Mouse (Mus musculus): ENCODE measurements around the gene Pomgnt2. TPM values are rescaled to one million over a fixed set of nuclear protein-coding genes. Genes with fewer than 3 reads are reported as not detected.

Gene Pomgnt2
- polyA plus RNA-seq, 1 experiment from 2014 or later, result 13.3 TPM

GRCm38 (mm10) chr9:122006175-122006574, 9.3 kb upstream of the Pomgnt2 start:
- no peaks in the 10 kb centered on the region for H3K4me1 ChIP-seq (ENCODE audit: control insufficient read depth, insufficient read depth, low read length)
- WGBS, result 91% methylated on average over 2 of the region's 2 CpGs
- H3K9ac ChIP-seq (ENCODE audit: low read length), result no peak overlapping the region
- H3K9me3 ChIP-seq (ENCODE audit: control insufficient read depth, low read length), result no peaks in the 10 kb centered on the region
- H3K27me3 ChIP-seq (ENCODE audit: control insufficient read depth, insufficient read depth, low read length), result no peaks in the 10 kb centered on the region
- DNase-seq (ENCODE audit: low spot score) (no peak), ATAC-seq (ENCODE audit: insufficient read depth, low FRiP score, low TSS enrichment) (no peak)
- no peaks in the 10 kb centered on the region for H3K36me3 ChIP-seq (ENCODE audit: control insufficient read depth, insufficient read depth, low read length)
- H3K27ac ChIP-seq (ENCODE audit: low read depth, low read length), result no peak overlapping the region
- H3K4me3 ChIP-seq (ENCODE audit: low read depth, low read length), result no peak overlapping the region
- H3K4me2 ChIP-seq (ENCODE audit: low read depth), result no peak overlapping the region

GRCm38 (mm10) chr9:121997978-121998377, 1.1 kb upstream of the Pomgnt2 start:
- Histone ChIP-seq H3K27ac (ENCODE audit: low read depth, low read length) (no peak overlapping the region), H3K9me3 (ENCODE audit: control insufficient read depth, low read length) (no peaks in the 10 kb centered on the region), H3K9ac (ENCODE audit: low read length) (no peak overlapping the region), H3K36me3 (ENCODE audit: control insufficient read depth, insufficient read depth, low read length) (no peaks in the 10 kb centered on the region), H3K27me3 (ENCODE audit: control insufficient read depth, insufficient read depth, low read length) (no peaks in the 10 kb centered on the region), H3K4me2 (ENCODE audit: low read depth) (no peak overlapping the region), H3K4me3 (ENCODE audit: low read depth, low read length) (no peak overlapping the region), H3K4me1 (ENCODE audit: control insufficient read depth, insufficient read depth, low read length) (0 out of 2 replicates have a peak, but pooled peaks cover 2% of the 10 kb centered on the region)
- ATAC-seq (ENCODE audit: insufficient read depth, low FRiP score, low TSS enrichment) (no peak), DNase-seq (ENCODE audit: low spot score) (no peak)
- 73% methylated on average over 4 of the region's 4 CpGs for WGBS

- H3K4me3 ChIP-seq (ENCODE audit: low read depth, low read length), result peak overlapping the region; percentile 83
- peak; percentile 83 for ATAC-seq (ENCODE audit: insufficient read depth, low FRiP score, low TSS enrichment)
- 0 out of 2 replicates have a peak, but pooled peaks cover 2% of the 10 kb centered on the region for H3K4me1 ChIP-seq (ENCODE audit: control insufficient read depth, insufficient read depth, low read length)
- H3K9me3 ChIP-seq (ENCODE audit: control insufficient read depth, low read length), result no peaks in the 10 kb centered on the region
- H3K27me3 ChIP-seq (ENCODE audit: control insufficient read depth, insufficient read depth, low read length), result no peaks in the 10 kb centered on the region
- H3K36me3 ChIP-seq (ENCODE audit: control insufficient read depth, insufficient read depth, low read length), result no peaks in the 10 kb centered on the region
- H3K9ac ChIP-seq (ENCODE audit: low read length), result peak overlapping the region; percentile 82
- H3K27ac ChIP-seq (ENCODE audit: low read depth, low read length), result no peak overlapping the region
- DNase-seq (ENCODE audit: low spot score), result peak; percentile 86
- WGBS, result 0% methylated on average over 53 of the region's 53 CpGs
- H3K4me2 ChIP-seq (ENCODE audit: low read depth), result peak overlapping the region; percentile 93
Measured at GRCm38 (mm10) chr9:121995508-121996131, 1.3 kb downstream of the Pomgnt2 start.

GRCm38 (mm10) chr9:121995077-121995476, 1.8 kb downstream of the Pomgnt2 start:
- ATAC-seq (ENCODE audit: insufficient read depth, low FRiP score, low TSS enrichment), result no peak

GRCm38 (mm10) chr9:121993047-121993446, 3.9 kb downstream of the Pomgnt2 start:
- H3K4me1 ChIP-seq (ENCODE audit: control insufficient read depth, insufficient read depth, low read length), result peaks cover 6% of the 10 kb centered on the region; the same call in 1 of the 2 replicates
- no peak overlapping the region for H3K9ac ChIP-seq (ENCODE audit: low read length)
- H3K27ac ChIP-seq (ENCODE audit: low read depth, low read length), result no peak overlapping the region
- WGBS, result 72% methylated on average over 3 of the region's 3 CpGs
- ATAC-seq (ENCODE audit: insufficient read depth, low FRiP score, low TSS enrichment), result no peak
- no peaks in the 10 kb centered on the region for H3K36me3 ChIP-seq (ENCODE audit: control insufficient read depth, insufficient read depth, low read length)
- H3K9me3 ChIP-seq (ENCODE audit: control insufficient read depth, low read length), result no peaks in the 10 kb centered on the region
- no peak overlapping the region for H3K4me2 ChIP-seq (ENCODE audit: low read depth)
- H3K27me3 ChIP-seq (ENCODE audit: control insufficient read depth, insufficient read depth, low read length), result no peaks in the 10 kb centered on the region
- no peak for DNase-seq (ENCODE audit: low spot score)
- H3K4me3 ChIP-seq (ENCODE audit: low read depth, low read length), result no peak overlapping the region

More at GRCm38 (mm10) chr9:121995077-121995476, 1.8 kb downstream of the Pomgnt2 start:
- H3K4me2 ChIP-seq (ENCODE audit: low read depth), result peak overlapping the region; percentile 93
- DNase-seq (ENCODE audit: low spot score), result no peak
- H3K9ac ChIP-seq (ENCODE audit: low read length), result peak overlapping the region; percentile 82
- H3K4me3 ChIP-seq (ENCODE audit: low read depth, low read length), result peak overlapping the region; percentile 83
- H3K9me3 ChIP-seq (ENCODE audit: control insufficient read depth, low read length), result no peaks in the 10 kb centered on the region
- H3K27me3 ChIP-seq (ENCODE audit: control insufficient read depth, insufficient read depth, low read length), result no peaks in the 10 kb centered on the region
- 0 out of 2 replicates have a peak, but pooled peaks cover 6% of the 10 kb centered on the region for H3K4me1 ChIP-seq (ENCODE audit: control insufficient read depth, insufficient read depth, low read length)
- no peak overlapping the region for H3K27ac ChIP-seq (ENCODE audit: low read depth, low read length)
- H3K36me3 ChIP-seq (ENCODE audit: control insufficient read depth, insufficient read depth, low read length), result no peaks in the 10 kb centered on the region
- WGBS, result 21% methylated on average over 10 of the region's 10 CpGs

- Histone ChIP-seq H3K27ac (ENCODE audit: low read depth, low read length) (no peak overlapping the region), H3K4me3 (ENCODE audit: low read depth, low read length) (no peak overlapping the region), H3K27me3 (ENCODE audit: control insufficient read depth, insufficient read depth, low read length) (no peaks in the 10 kb centered on the region), H3K4me2 (ENCODE audit: low read depth) (no peak overlapping the region), H3K9me3 (ENCODE audit: control insufficient read depth, low read length) (no peaks in the 10 kb centered on the region), H3K9ac (ENCODE audit: low read length) (no peak overlapping the region), H3K36me3 (ENCODE audit: control insufficient read depth, insufficient read depth, low read length) (no peaks in the 10 kb centered on the region), H3K4me1 (ENCODE audit: control insufficient read depth, insufficient read depth, low read length) (peaks cover 6% of the 10 kb centered on the region; the same call in 1 of the 2 replicates)
- DNase-seq (ENCODE audit: low spot score), result no peak
- no peak for ATAC-seq (ENCODE audit: insufficient read depth, low FRiP score, low TSS enrichment)
- 78% methylated on average over 5 of the region's 5 CpGs for WGBS
Measured at GRCm38 (mm10) chr9:121991041-121991440, 5.9 kb downstream of the Pomgnt2 start.

- no peaks in the 10 kb centered on the region for H3K36me3 ChIP-seq (ENCODE audit: control insufficient read depth, insufficient read depth, low read length)
- ATAC-seq (ENCODE audit: insufficient read depth, low FRiP score, low TSS enrichment) (no peak), DNase-seq (ENCODE audit: low spot score) (no peak)
- H3K27ac ChIP-seq (ENCODE audit: low read depth, low read length), result no peak overlapping the region
- no peak overlapping the region for H3K4me2 ChIP-seq (ENCODE audit: low read depth)
- no peak overlapping the region for H3K4me3 ChIP-seq (ENCODE audit: low read depth, low read length)
- H3K9ac ChIP-seq (ENCODE audit: low read length), result no peak overlapping the region
- peaks cover 4% of the 10 kb centered on the region; the same call in 1 of the 2 replicates for H3K4me1 ChIP-seq (ENCODE audit: control insufficient read depth, insufficient read depth, low read length)
- H3K9me3 ChIP-seq (ENCODE audit: control insufficient read depth, low read length), result no peaks in the 10 kb centered on the region
- WGBS, result 27% methylated on average over 5 of the region's 5 CpGs
- H3K27me3 ChIP-seq (ENCODE audit: control insufficient read depth, insufficient read depth, low read length), result no peaks in the 10 kb centered on the region
Measured at GRCm38 (mm10) chr9:121989536-121989935, 7.4 kb downstream of the Pomgnt2 start.

GRCm38 (mm10) chr9:121988910-121989309, 8.0 kb downstream of the Pomgnt2 start:
- H3K9ac ChIP-seq (ENCODE audit: low read length), result no peak overlapping the region
- no peaks in the 10 kb centered on the region for H3K36me3 ChIP-seq (ENCODE audit: control insufficient read depth, insufficient read depth, low read length)
- no peak overlapping the region for H3K4me3 ChIP-seq (ENCODE audit: low read depth, low read length)
- H3K27ac ChIP-seq (ENCODE audit: low read depth, low read length), result no peak overlapping the region
- no peaks in the 10 kb centered on the region for H3K27me3 ChIP-seq (ENCODE audit: control insufficient read depth, insufficient read depth, low read length)
- 67% methylated on average over 3 of the region's 3 CpGs for WGBS
- H3K9me3 ChIP-seq (ENCODE audit: control insufficient read depth, low read length), result no peaks in the 10 kb centered on the region
- no peak for DNase-seq (ENCODE audit: low spot score)
- ATAC-seq (ENCODE audit: insufficient read depth, low FRiP score, low TSS enrichment), result no peak
- H3K4me1 ChIP-seq (ENCODE audit: control insufficient read depth, insufficient read depth, low read length), result peaks cover 4% of the 10 kb centered on the region; the same call in 1 of the 2 replicates
- no peak overlapping the region for H3K4me2 ChIP-seq (ENCODE audit: low read depth)

Measured in neural tube, embryonic 11.5 days (tissue).